Mouse (Mus musculus) embryonic stem cell, embryonic (primary cell): ENCODE data around the gene Fsd1.

Source experiments
- CTCF ChIA-PET, 4 experiments: fragments of 300-600 bp in 2 of 4; fragments of 350-600 bp in 2 of 4; sonication (Branson Sonifier 250); formaldehyde crosslinking; loops; one replicate each; lab custom pipeline; 2022; ENCODE audit warnings: inconsistent platforms in 2 of 4; lab: Charles Lee
- POLR2A ChIA-PET, 4 experiments: fragments of 300-600 bp in 2 of 4; fragments of 350-600 bp in 2 of 4; sonication (Branson Sonifier 250); formaldehyde crosslinking; loops; one replicate each; lab custom pipeline; 2022; ENCODE audit warnings: antibody characterized with exemption in 4 of 4, inconsistent platforms in 1 of 4; lab: Charles Lee

Fsd1 gene

DNA sequence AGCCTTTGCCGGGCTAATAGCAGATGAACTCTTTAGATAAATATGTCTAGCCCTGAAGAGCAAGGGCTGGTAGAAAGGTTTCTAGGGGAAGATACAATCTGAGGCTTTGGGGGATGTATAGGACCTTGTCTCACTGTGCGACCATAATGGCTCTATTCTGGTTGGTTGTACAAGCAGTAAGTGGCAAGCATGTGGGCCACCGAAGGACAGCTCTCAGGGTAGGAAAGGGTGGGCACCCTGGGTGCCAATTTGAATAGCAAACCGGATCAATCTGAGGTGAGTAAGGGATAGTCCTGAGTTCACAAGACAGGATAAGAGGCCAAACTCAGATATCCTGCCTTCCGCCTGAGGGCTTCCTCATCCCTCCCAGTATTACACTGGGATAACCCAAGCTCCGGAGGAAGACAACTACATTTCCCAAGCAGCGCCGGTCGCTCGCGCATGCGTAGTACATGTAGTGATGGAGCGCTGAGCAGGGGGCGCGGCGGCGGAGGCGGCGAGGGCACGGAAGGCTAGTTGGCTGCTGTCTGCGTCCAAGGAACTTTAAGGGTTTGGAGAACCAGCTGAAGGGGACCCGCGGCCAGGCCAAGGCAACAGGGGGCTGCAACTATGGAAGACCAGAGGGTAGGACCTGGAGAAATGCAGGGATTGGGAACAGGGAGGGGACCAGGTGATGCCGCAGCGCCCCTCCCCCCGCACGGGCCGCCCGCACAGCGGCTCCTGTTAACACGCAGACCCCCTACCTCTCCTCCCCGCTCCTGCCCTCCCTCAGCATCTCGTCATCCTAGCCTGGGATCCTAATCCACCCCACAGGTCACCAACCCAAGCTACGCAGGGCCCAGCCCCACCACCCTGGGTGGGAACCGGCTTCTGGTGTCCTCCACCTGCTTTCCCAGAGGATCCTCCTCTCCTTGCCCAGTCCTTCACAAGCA, at the start of gene Fsd1:
Fsd1 (plus strand) TSS at position 480 of the 932 bp plus-strand sequence.
- ChIA-PET CTCF (interaction anchor here in 3 of 4 experiments (0.5 to 2.5 kb wide), 7 partner anchors 10 to 139 kb away, joined by 3 to 13 read pairs (median 5); partner anchors contain the start of gene Sh3gl1 (in 2 of the 3)), POLR2A (interaction anchor here in 3 of 4 experiments (0.6 to 3.4 kb wide), 16 partner anchors 10 to 106 kb away, joined by 3 to 17 read pairs (median 4); partner anchors contain the start of genes Ebi3 (in 1 of the 3), Sh3gl1 (in 1 of the 3) and Yju2 (in 1 of the 3))

DNA sequence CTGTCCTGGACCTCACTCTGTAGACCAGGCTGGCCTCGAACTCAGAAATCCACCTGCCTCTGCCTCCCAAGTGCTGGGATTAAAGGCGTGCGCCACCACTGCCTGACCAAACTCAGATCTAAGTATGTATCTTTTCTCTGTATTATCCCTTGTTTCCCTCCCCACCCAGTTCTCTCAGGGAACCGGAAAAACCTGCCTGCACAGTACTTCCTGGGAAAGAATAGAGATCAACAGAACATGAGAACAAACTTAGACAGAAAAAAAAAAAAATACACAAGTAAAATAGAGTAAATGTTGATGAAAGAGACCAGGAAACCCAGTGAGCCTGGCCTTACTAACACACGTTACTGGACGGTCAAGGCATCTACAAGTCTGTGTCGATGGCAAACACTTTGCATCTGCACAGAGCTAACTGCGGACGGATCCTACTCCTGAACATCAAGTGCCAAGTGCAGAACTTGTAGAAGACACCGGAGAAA, 41.9 kb upstream of the Fsd1 start:
- POLR2A ChIA-PET: interaction anchor here in 3 of 4 experiments (0.7 to 3.6 kb wide), 21 partner anchors 7 to 232 kb away, joined by 3 to 19 read pairs (median 5); partner anchors contain the start of genes Yju2 (in 3 of the 3), Ebi3 (in 1 of the 3), Hdgfl2 (in 1 of the 3) and Plin5 (in 1 of the 3)
- CTCF ChIA-PET: interaction anchor here in 1 of 4 experiments (1.3 kb wide), 1 partner anchor 13 kb away, joined by 3 read pairs; no protein-coding TSS in a partner anchor

DNA sequence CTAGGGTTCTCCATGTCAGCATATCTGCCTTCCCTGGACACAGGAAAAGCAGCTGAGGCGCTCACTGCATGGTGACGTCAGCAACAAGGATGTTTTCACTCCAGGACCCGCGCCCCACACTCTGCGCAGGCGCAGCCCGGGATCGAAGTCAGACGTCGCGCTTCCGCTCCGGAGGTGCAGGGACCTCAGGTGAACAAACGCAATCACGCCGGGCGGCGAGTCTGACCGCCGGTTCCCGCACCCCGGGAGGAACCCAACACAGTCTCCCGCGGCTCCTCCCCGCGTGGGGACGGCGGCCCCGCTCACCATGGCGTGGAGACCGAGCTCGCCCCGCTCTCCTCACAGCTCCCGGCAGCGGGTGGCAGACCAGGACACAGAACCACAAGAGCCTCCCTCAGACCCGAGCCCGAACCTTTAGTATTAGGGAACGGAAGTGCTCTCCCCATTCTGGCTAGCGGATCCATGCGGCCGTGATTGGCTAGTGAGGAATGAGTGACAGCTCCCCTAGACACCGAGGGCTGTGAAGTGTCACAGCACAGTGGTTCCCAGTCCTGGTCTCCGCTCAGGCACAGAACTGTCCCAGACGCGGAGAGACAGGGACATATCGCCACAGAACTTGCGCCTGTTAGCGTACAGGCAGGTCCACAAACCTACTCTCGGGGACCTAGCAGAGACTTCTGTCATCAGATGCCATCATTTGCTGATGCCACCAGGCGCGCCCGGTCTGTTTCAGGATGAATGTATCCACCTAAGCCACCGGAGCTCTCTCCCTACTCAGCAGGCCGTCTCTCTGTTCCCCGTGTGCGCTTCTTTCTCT, 41.2 kb upstream of the Fsd1 start:
- ChIA-PET CTCF (interaction anchor here in 3 of 4 experiments (0.6 to 1.3 kb wide), 6 partner anchors 9 to 273 kb away, joined by 3 to 9 read pairs (median 3); partner anchors contain the start of gene Sh3gl1 (in 1 of the 3)), POLR2A (interaction anchor here (0.6 to 3.6 kb wide), 37 partner anchors 9 to 935 kb away, joined by 3 to 19 read pairs (median 4); partner anchors contain the start of genes Yju2 (in 3 of the 4), Chaf1a (in 1 of the 4), Hdgfl2 (in 1 of the 4) and Plin5 (in 1 of the 4))

DNA sequence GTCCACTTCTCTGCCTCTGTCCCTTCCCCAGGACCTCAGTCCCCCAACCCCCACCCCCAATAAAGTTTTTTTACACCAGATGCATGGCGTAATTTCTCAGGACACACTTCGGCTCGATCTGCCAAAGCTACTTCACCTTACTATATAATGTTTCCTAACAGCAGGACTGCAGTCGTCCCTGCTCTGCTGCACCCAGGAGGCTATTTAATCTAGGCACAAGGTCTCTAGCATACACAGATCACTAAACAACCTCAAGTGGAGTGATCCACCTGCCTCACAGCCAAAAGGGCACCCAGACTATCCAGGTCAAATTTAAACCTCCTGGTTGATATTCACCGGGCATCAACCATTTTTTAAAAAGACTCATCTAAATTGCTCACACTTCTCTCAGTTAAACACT, 40.6 kb upstream of the Fsd1 start:
- ChIA-PET POLR2A (interaction anchor here (0.6 to 3.6 kb wide), 33 partner anchors 8 to 934 kb away, joined by 3 to 19 read pairs (median 5); partner anchors contain the start of genes Yju2 (in 3 of the 4), Chaf1a (in 1 of the 4), Hdgfl2 (in 1 of the 4) and Pot1b (in 1 of the 4)), CTCF (interaction anchor here in 3 of 4 experiments (0.6 to 1.3 kb wide), 8 partner anchors 9 to 608 kb away, joined by 3 to 9 read pairs (median 3); partner anchors contain the start of gene Sh3gl1 (in 1 of the 3))

DNA sequence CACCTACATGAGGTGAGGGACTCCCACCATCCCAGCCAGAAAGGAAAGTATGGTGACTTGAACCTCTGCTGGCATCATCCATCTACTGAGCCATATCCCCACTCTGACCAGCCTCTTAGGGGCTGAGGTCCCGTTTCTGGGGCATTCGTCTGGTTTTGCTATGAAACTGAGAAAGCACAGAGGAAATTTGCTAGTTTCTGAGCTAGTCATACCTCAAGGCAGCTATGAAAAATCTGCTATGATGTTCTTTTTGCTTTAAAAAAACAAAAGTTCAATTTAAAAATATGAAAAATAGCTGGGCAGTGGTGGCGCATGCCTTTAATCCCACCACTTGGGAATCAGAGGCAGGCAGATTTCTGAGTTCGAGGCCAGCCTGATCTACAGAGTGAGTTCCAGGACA, 37.7 kb upstream of the Fsd1 start:
- POLR2A ChIA-PET: interaction anchor here in 2 of 4 experiments (0.9 to 2.3 kb wide), 4 partner anchors 10 to 91 kb away, joined by 3 to 6 read pairs (median 5); partner anchors contain the start of genes Yju2 (in 2 of the 2), Chaf1a (in 1 of the 2) and Sh3gl1 (in 1 of the 2)
- CTCF ChIA-PET: interaction anchor here in 1 of 4 experiments (0.7 kb wide), 1 partner anchor 70 kb away, joined by 6 read pairs; no protein-coding TSS in a partner anchor

DNA sequence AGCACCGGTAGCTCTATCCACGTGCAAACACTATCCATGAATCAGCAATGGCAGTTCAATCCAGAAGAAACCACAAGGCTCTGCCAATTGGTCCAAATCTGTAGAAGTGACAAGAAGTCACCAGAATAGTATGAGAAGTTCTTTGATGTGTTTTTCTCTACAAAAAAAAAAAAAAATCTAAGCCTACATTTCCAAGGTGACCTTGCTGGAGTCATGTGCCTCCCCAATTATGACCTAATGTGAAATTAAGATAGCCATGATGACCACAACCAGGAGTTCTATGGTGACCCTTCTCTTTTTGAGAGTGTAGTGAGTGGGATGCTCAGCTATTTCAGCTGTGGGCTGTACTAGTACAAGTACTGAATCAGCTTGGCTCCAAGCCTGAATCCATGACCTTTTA, 36.9 kb upstream of the Fsd1 start, which contains the start of gene Zfp119b:
Zfp119b (minus strand) TSS at position 101 of the 400 bp plus-strand sequence.
- ChIA-PET CTCF (interaction anchor here in 2 of 4 experiments (0.7 to 1.4 kb wide), 3 partner anchors 10 to 247 kb away, joined by 3 to 6 read pairs (median 3); partner anchors contain the start of gene Yju2 (in 1 of the 2)), POLR2A (interaction anchor here in 3 of 4 experiments (0.6 to 2.4 kb wide), 7 partner anchors 9 to 275 kb away, joined by 3 to 11 read pairs (median 4); partner anchors contain the start of genes Yju2 (in 3 of the 3), Chaf1a (in 1 of the 3) and Sh3gl1 (in 1 of the 3))

DNA sequence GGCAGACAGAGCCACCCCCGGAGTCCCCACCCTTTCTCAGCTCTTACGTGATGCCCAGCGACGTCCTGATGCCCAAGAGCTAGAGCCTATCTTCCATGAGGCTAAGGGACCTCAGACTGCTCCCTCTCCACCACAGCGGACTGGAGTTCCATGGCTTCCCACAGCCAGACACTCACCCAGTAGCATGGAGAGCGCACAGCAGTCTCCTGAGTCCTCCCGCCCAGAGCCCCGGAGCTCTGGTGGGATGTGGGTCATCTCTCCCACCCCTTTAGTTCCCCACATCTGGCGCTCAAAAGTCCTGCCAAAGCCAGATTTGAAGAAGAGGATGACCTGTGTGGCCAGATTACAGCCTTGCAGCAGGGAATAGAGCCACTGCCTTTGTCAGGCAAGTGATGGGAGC, 35.7 kb upstream of the Fsd1 start:
- POLR2A ChIA-PET: interaction anchor here (1.0 to 4.3 kb wide), 9 partner anchors 8 to 128 kb away, joined by 3 to 19 read pairs (median 4); partner anchors contain the start of genes Yju2 (in 4 of the 4), Hdgfl2 (in 1 of the 4) and Sh3gl1 (in 1 of the 4)
- CTCF ChIA-PET: interaction anchor here in 2 of 4 experiments (1.1 to 2.2 kb wide), 3 partner anchors 8 to 248 kb away, joined by 3 to 7 read pairs (median 3); partner anchors contain the start of gene Yju2 (in 1 of the 2)

DNA sequence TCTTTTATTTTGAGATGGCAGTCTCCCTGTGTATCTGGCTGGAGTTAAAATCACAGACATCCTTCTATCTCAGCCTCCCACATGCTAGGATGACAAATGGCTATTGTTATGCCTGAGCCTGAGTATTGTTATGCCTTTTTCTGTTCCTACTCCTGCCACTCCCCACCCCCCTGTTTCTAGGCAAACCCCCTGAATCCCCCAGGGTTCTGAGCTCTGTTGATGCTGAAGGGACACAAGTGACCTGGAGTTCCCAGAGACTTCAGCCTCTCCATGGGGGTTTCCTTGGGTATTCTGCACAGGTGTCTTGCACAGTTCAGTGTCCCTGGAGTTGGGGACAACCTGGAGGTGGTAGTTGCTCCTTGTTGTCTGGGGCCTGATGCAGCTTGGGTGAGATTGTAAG, 34.3 kb upstream of the Fsd1 start:
- POLR2A ChIA-PET: interaction anchor here in 3 of 4 experiments (0.6 to 4.3 kb wide), 23 partner anchors 9 to 768 kb away, joined by 3 to 19 read pairs (median 4); partner anchors contain the start of genes Hdgfl2 (in 2 of the 3), Dpp9 (in 1 of the 3), Sh3gl1 (in 1 of the 3) and Zfp119a (in 1 of the 3)
- CTCF ChIA-PET: interaction anchor here (0.6 to 2.2 kb wide), 9 partner anchors 19 to 325 kb away, joined by 3 to 8 read pairs (median 4); partner anchors contain the start of gene Sh3gl1 (in 1 of the 4)

DNA sequence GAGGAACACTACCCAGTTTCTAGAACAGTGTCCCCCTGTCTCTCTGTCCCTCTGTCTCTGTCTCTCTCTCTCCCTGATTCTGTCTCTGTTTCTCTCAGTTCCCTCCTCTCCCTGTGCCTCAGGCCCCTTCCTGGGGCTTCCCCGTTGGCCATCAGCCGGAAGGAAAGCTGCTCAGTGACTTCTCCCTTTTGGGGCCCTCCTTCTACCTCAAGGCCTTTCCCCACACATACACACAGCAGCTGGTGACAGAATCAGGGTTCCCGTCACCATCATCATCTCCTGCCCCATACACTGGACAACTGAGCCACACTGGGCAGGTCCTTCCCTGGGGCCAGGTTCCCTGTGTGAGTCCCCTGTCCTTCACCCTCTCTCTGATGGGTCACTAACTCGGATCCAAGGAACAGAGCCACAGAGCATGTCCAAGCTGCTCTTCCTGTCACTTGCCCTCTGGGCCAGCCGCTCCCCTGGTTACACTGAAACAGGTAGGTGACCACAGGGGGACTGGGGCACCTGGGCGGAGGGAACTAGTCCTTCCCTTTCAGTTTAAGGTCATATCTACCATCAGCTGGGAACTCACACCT, 33.8 kb upstream of the Fsd1 start, which contains the start of gene Ebi3:
Ebi3 (plus strand) TSS at position 194 of the 581 bp plus-strand sequence.
- ChIA-PET CTCF (interaction anchor here (0.6 to 2.2 kb wide), 8 partner anchors 19 to 324 kb away, joined by 3 to 8 read pairs (median 4); partner anchors contain the start of gene Sh3gl1 (in 1 of the 4)), POLR2A (interaction anchor here in 3 of 4 experiments (0.6 to 4.3 kb wide), 27 partner anchors 9 to 768 kb away, joined by 3 to 19 read pairs (median 4); partner anchors contain the start of genes Hdgfl2 (in 2 of the 3), Dpp9 (in 1 of the 3), Fsd1 (in 1 of the 3) and Sh3gl1 (in 1 of the 3))

DNA sequence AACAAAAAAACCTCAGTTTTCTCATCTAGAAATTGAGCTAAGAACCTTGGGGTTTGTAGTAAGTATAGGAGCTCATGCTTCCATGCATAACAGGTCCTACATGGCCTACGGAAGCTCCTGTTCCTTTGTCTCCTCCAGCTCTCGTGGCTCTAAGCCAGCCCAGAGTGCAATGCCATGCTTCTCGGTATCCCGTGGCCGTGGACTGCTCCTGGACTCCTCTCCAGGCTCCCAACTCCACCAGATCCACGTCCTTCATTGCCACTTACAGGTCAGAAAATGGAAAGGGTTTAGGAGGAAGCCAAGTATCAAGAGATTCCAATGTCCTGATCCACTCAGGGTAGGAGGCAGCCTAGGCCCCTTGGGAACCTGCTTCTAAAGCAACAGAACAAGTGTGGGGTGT, 32.6 kb upstream of the Fsd1 start:
- POLR2A ChIA-PET: interaction anchor here in 3 of 4 experiments (0.7 to 4.3 kb wide), 18 partner anchors 8 to 351 kb away, joined by 3 to 19 read pairs (median 4); partner anchors contain the start of genes Hdgfl2 (in 2 of the 3), Chaf1a (in 1 of the 3) and Sh3gl1 (in 1 of the 3)
- CTCF ChIA-PET: interaction anchor here in 2 of 4 experiments (0.6 to 1.0 kb wide), 4 partner anchors 23 to 246 kb away, joined by 3 to 4 read pairs (median 4); partner anchors contain the start of gene Sh3gl1 (in 1 of the 2)

DNA sequence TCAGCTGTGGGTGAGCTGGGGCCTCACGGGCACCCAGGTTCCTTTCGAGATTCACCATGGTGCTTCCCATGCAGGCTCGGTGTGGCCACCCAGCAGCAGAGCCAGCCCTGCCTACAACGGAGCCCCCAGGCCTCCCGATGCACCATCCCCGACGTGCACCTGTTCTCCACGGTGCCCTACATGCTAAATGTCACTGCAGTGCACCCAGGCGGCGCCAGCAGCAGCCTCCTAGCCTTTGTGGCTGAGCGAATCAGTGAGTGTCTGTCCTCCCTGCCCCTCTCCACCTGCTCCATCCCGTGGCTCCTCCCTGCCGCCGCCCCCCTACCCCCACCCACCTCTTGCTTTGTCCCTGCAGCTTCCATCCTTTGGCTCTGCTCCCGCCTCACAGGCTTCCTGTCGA, 32.1 kb upstream of the Fsd1 start:
- CTCF ChIA-PET: interaction anchor here in 3 of 4 experiments (0.6 to 1.0 kb wide), 6 partner anchors 9 to 358 kb away, joined by 3 to 4 read pairs (median 4); partner anchors contain the start of gene Sh3gl1 (in 1 of the 3)
- POLR2A ChIA-PET: interaction anchor here (0.6 to 4.3 kb wide), 18 partner anchors 9 to 411 kb away, joined by 3 to 19 read pairs (median 4); partner anchors contain the start of genes Chaf1a (in 2 of the 4), Hdgfl2 (in 2 of the 4) and Sh3gl1 (in 1 of the 4)

DNA sequence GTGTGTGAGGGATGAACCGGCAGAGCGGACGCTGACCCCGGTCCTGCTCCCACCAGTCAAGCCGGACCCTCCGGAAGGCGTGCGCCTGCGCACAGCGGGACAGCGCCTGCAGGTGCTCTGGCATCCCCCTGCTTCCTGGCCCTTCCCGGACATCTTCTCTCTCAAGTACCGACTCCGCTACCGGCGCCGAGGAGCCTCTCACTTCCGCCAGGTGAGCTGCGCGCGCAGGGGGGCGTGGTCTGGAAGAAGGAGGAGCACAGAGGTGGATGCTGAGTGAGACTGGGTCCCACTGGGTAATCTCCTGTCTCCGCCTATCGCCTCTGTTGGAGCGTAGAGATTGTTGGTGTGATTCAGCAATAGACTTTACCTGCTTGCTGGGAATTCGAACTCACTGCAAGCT, 30.2 kb upstream of the Fsd1 start:
- ChIA-PET POLR2A (interaction anchor here in 3 of 4 experiments (0.8 to 4.4 kb wide), 20 partner anchors 10 to 370 kb away, joined by 3 to 37 read pairs (median 4); partner anchors contain the start of genes Chaf1a (in 2 of the 3), Sh3gl1 (in 2 of the 3), Kdm4b (in 1 of the 3) and Zfp959 (in 1 of the 3)), CTCF (interaction anchor here in 3 of 4 experiments (0.6 to 2.0 kb wide), 14 partner anchors 9 to 781 kb away, joined by 3 to 8 read pairs (median 4); partner anchors contain the start of gene Sh3gl1 (in 1 of the 3))

DNA sequence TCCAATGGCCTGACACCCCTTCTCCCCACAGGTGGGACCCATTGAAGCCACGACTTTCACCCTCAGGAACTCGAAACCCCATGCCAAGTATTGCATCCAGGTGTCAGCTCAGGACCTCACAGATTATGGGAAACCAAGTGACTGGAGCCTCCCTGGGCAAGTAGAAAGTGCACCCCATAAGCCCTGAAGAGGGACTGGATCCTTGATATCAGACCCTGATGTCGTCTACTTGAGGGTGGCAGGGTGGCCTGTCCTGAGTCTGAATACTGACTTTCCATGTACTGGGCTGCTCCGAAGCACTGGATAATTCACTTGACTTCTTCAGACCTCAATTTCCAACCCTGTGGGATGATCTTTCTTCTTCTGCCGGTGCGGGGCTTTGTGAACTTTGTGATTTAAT, 29.7 kb upstream of the Fsd1 start:
- ChIA-PET POLR2A (interaction anchor here in 3 of 4 experiments (0.7 to 4.4 kb wide), 26 partner anchors 9 to 369 kb away, joined by 3 to 37 read pairs (median 4); partner anchors contain the start of genes Chaf1a (in 2 of the 3), Sh3gl1 (in 2 of the 3), Ubxn6 (in 2 of the 3) and Kdm4b (in 1 of the 3)), CTCF (interaction anchor here in 3 of 4 experiments (0.5 to 2.0 kb wide), 25 partner anchors 8 to 394 kb away, joined by 3 to 26 read pairs (median 4); partner anchors contain the start of genes Dpp9 (in 1 of the 3), Hdgfl2 (in 1 of the 3), Sh3gl1 (in 1 of the 3) and Ubxn6 (in 1 of the 3))

DNA sequence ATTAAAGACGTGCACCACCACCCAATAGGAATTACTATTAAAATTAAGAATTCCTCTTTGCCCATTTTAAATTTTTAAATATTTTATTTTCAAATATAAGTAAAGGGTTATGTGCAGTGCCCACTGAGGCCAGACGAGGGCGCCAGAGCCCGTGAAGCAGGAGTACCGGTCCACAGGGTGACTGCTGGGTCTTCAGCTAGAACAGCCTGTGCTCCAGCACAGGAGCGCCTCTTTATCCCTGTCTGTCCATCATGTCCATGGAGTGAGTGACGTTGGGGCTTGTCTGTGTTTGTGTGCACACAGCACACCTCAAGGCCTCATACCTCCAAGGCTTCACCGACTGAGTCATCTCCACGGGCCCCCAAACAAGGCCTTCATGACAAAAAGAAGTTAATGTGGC, 29.1 kb upstream of the Fsd1 start:
- ChIA-PET CTCF (interaction anchor here (0.5 to 2.0 kb wide), 43 partner anchors 8 to 1598 kb away, joined by 3 to 26 read pairs (median 4); partner anchors contain the start of genes Hdgfl2 (in 2 of the 4), Sh3gl1 (in 2 of the 4), Dpp9 (in 1 of the 4) and Kdm4b (in 1 of the 4)), POLR2A (interaction anchor here (0.7 to 4.4 kb wide), 23 partner anchors 9 to 589 kb away, joined by 3 to 37 read pairs (median 3); partner anchors contain the start of genes Sh3gl1 (in 2 of the 4), Ubxn6 (in 2 of the 4), Chaf1a (in 1 of the 4) and Hdgfl2 (in 1 of the 4))
